Mouse (Mus musculus) lung, postnatal 36 days (tissue): ENCODE measurements around the gene Pdgfc.

Experiments
- DNase-seq: peaks from one replicate; pipeline ENCODE4 v3.0.0; 2022; ENCODE audit warnings: mixed read lengths

The Pdgfc gene

DNA sequence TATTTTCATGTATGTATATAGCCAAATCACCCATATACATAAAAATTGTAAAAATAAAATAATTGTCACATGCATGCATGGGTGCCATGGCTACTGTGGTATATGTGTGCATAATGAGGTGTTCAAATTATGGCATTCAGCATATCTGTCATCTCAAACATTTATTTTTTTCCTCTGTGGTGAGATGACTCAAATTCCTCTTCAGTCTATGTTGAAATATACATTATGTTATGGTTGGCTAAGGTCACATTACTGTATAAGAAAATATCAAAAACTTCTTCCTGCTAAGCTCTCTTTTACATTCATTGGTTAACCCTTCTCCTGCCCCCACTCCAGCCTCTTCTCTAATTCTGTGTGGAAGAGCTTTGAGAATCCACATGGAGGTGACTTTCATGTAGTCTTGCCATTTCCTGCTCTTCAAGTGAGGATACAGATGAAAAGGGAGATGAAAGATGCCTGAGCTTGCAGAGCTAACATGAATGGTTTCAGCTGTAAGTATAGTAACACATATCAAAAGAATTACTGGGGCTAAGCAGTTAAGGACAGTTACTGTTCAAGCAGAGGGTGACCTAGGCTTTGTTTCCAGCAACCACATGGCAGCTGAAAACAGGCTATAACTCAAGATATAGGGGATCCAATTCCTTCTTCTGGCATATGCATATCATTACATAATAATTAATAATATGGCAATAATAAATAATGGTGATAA lies 124.4 kb downstream of the Pdgfc start:
- DNase-seq: no peak

DNA sequence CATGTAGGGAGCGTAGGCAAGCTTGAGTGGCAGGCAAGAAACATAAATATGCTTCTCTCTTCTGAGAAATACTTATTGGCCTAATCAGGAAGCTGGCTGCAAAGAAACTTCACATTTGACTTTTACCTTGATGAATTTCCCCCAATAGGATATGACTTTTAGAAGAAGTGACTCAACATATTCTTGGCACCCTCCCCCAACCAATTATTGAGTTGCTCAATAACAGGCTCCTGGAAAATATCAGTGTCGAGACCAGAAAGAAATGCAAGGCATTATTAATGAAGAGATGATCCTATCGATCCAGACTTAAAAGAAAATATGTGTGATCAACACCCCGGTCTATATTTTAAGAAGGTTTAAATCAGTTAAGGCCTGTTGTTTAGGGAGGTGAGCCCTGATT lies 125.9 kb downstream of the Pdgfc start:
- DNase-seq: no peak

DNA sequence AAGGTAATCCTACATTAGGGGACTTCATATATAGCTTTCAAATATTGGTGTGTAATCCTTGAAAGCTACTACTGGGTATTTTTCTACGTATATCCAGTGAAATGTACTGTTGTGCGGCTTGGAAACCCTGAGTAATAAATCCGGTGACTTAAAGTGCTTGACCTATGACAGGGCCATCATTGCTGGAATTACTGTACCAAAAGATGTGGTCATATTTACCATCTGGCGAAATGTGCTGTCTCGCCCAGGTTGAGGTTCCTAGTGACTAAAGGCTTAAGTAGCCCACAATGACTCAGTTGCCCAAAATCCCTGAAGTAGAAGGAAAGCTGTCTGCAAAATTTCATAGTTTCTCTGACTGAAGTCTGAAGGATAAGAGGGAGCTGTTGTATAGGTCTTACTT lies 127.9 kb downstream of the Pdgfc start:
- DNase-seq: no peak

DNA sequence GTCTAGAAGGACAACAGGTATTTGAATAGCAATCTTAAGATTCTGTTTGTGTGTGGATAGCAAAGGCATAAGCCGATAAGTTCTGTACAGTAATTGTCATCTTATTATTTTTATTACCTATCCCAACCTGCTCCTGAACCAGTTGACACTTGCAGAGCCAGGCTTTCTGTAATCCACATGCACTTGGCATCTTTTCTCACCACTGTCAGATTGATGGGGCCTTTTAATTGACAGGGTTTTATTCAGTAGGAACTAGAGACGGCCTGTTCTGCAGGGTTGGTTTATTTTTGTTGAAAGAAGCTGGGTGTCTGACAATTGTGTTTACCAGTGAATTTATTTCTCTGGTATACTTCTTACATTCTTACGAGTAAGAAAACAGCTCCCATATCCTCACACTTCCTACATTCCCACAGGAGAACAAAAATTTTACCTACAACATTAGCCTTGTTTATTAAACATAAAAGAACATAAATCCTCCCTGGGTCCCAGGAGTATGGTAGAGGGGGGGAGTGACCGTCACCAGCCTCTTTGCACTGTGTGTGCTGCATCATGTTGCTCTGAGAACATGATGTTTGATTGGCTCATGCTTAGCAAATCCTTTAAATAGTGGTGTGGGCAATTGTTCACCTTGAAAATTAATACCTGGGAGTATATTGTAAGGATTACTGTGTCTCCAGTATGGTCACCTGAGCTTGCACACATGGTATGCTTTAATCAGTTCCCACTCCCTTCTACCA lies 134.0 kb downstream of the Pdgfc start:
- DNase-seq: no peak

DNA sequence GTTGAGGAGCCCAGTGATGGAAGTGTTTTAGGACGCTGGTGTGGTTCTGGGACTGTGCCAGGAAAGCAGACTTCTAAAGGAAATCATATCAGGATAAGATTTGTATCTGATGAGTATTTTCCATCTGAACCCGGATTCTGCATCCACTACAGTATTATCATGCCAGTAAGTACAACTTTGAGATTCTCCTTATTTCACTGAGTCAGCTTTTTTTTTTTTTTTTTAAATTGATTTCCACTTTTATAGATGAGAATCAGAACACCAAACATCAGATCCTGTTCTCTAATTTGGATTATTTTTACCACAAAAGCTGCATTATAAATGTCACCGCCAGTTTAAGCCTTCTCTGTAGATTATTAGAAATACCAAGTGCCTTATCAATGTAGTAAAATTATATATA lies 138.6 kb downstream of the Pdgfc start:
- no peak for DNase-seq

DNA sequence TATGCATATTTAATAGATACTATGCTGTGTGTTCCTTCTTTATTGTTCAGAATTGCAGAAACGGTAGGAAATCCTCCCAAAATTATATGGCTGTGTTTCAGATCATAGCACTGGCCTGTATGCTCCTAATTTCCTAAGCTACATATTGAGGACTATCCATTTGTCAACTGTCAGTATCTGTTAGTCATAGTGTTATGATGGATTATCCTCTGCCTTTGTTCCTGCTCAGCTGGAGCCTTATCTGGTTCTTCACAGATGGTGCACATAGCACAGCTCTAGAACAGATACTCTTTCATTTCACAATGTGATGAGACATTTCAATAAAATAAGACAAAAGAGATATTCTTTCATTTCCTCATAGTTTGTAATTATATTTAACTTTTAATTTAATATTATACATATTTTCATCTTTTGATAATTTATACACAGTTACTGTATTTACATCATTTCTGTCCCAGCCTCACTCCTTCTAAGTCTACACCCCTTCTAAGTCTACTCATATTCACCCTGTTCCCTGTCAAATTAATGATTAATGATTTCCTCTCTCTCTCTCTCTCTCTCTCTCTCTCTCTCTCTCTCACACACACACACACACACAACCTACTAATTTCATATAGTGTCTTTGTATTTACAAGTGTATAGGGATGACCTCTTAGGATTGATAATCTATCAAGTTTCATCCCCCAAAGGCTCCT lies 145.2 kb downstream of the Pdgfc start:
- DNase-seq: no peak

DNA sequence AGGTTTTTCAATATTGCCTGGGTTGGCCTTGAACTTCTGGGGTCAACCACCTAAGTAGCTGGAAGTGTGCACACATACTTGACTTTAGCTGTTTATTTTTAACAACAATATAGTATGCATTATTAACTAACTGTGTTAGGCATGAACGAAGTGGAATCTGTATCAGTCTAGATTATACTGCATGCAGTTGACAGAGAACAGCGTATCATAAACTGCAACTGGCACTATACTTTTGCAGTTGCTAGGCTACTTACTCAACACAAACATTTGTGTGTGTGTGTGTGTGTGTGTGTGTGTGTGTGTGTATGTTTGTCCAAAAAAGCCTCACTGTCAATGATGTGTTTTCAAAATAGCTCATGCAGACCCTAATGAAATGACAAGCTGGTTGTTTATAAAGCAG lies 160.7 kb downstream of the Pdgfc start:
- no peak for DNase-seq

DNA sequence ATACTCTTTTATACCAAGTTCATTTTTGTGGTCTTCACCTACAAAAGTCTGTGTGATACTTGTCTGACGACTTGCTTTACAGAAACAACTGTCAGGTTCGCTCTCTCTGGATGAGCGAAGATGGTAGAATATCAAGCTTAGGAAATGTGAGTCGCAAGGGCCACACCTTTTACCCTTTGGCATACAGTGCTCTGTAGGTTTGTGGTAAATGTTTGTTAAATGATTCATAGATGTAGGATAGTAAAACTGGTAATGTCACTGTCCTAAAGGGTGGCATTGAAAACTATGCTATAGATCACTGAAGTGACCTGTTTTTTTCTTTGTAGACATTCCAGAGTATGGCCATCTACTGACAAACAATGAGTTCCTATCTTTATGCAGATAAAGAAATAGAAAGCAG lies 161.4 kb downstream of the Pdgfc start:
- DNase-seq: no peak

DNA sequence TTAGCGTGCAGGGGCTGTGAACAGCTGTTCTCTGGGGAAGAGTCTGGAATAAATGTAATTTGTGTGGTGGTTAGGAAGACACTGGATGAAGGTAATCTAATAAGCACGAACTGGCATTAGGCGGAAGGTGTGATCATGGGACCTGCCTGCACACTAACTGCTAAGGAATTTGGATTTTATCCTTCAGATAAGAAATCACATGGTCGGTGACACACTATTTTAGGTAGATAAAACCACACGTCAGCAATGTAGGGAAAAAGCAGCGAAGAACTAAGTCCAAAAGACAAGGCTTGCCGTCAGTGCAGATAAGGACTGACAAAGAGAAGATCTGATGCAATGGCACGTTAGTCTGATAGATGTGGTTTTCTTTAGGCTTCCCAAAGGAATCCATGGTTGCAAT lies 164.4 kb downstream of the Pdgfc start:
- no peak for DNase-seq

DNA sequence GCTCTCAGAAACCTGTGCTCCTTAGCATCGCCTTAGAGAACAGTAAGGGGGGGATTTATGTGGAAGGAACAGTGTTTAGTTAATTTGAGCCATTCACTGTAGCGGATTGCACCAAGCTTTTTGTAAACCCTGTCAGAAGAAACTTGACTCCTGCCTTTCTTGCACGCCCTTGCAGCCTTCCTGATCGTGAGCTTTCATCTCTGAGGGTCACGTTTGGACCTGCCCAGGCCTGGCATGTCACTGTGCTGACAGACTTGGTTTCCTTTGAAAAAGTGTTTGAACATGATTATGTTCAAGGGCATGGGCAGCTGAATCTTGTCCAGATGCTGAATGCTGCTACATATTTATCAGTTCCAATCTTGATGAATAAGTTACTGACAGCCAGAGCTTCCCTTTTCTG lies 169.0 kb downstream of the Pdgfc start:
- DNase-seq: no peak

DNA sequence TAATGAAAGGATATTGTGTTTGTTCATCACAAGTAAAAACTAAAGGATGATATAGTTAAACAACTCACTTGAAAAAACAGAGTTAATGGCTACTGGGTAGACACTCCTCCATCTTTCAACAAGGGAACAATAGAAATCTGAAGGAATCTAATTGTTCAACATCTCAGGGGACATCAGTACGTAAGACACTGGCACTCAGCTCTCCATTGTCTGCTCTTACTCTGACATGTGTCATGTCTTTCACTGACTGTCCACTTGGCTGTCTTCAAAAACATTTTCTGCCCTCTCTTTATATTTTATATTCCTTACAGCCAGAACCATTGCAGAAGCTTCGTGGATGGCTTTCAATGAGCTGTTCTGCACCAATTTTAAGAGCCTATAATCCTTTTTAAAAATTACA lies 172.0 kb downstream of the Pdgfc start:
- DNase-seq: no peak

DNA sequence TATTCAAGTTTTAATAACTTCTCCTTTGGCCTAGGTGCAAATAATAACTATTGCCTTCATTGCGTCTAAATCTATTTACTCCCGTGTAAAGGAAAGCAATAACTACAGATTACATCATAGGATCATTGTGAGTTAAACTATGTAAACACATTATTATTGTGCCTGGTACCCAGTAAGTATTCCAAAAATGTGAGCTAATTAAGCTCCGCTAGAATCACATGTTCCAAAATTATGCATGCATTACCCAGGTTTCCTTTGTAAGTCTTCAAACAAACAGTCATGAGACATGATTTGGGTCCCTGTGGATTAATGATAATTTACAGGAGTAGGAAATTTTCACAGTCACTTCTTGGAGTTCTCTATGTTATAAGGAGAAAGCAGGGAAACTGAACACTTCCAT lies 174.9 kb downstream of the Pdgfc start:
- no peak for DNase-seq

DNA sequence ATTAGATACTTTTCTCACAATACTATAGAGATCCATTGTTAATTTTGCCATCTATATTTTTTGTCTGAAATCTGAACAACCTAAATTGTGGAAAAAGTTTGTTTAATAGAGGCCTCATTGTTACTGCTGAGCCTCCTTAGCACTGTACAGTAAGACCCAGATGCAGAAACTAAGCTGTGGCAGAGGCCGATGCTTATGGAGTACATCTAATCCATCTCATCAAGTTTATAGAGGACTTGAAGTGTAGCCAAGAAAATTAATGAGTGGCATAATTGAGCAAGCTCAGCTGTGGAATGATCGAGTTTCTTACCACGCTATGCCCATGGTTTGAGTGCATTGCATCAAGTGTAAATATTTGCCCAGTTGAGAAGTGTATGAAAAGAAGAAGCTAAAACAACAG lies 175.4 kb downstream of the Pdgfc start:
- no peak for DNase-seq

DNA sequence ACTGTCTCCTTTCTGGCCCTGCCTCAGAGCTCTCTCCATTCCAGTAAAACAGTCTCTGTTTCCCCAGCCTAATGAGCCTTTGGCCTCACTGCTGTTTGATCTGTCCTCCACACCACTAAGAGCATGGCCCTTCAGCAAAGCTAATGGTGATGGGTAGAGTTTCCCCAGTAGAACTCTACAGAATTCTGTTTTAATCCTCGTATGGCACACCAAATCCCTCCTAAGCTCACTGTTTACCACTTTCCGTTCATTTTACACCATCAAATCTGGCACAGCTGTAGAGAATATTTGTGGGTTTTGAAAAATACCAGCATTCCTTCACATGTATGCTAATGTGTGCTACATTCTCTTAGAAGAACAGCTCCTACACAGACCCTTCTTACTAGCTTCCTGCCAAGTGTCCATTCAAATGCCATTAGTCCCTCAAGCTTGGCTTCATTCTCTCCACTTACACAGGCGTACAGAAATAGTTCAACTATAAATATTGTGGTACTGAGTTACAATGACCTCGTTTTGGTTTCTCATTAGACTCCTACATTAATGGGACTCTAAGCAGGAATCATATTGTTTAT lies 179.4 kb downstream of the Pdgfc start:
- DNase-seq: no peak

DNA sequence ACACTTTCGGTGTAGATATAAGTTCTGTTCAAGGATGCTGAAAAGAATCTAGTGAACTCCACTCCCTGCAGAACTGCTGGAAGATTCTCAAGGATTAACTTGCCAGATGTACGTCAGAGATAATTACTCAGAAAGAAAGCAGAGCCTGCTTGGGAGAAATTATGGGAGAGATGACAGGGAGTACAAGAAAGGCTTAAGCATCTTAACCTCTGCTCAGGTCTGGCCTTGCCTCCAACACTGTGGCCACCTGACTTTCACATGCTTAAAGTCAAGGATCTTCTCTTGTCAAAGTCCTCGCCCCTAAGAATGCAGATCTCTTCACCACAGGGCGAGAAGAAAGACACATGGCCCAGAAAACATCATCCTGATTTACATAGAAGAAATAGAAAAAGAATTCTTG lies 185.5 kb downstream of the Pdgfc start:
- DNase-seq: no peak

DNA sequence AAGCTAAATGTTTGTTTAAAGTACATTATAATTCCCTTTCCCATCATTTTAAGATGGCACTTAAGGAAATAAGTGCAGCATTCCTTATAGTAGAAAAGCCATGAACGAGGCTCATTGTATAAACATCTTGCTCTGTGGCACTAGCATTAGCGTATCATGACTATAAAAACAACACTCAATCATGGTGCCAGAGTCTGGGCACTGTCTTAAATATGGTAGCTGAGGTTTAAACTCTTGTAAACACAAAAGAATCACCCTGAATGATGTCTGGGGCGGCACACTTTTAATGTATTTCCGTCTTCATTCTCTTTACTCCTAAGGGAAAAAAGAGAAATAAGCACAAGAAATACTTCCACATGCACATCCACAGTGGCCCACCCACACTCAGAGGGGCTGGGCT lies 192.1 kb downstream of the Pdgfc start:
- DNase-seq: no peak

DNA sequence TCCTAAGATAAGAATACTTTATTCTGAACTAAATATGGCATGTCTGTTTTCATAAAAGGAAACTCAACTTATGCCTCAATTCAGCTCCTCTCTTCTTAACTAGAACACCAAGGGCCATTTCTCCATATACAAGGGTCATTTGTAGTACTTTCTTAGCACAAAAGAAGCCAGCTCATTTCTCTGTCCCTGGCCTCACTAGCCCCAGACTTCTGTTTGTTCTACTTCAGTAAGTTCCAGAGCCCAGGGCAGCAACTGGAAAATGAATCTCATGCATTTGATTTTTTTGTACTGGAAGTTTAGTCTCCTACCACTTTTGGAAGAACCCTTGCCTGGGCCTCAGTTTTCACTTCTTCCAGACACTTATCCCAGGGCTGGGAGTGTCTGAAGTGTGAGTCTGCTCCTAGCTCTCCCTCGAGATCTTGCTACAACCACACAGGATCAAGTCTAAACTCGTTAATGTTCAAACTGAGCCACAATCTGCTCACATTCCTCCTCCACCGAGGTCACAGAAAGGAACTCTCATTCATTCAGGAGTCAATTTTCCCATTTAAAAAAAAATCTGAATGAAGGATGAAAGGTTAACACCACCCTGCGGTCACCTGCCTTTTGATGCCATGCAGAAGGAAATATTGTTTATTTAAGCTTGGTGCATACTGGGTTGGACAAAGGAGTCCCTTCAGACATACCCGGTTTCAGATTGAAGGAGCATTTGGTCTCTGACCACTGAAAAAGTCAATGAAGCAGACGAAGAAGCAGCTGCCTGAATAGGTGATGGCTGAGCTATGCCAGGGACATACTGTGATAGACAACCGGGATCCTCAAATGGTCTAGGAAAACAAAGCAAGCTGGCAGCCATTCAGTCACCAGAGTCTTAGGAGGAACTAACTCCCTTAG lies 206.7 kb downstream of the Pdgfc start:
- DNase-seq: no peak

DNA sequence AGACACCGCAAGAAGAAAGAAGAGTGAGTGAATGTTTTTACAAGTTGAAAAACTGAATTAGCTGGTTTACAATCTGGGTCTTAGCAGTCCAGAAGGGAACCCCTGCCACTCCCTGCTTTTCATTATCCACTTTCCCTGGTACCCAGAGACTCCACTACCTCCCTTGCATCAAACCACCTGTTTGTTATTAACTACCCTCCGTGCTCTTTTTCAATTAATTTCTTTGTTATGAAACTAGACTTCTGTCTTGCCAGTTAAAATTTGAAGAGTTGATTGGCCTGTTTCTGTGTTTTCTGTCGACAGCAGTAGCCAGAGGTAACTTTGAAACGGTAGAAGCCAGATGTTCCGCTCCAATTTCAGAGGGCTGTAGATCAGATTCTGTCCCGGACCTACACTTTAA lies 207.4 kb downstream of the Pdgfc start:
- no peak for DNase-seq

DNA sequence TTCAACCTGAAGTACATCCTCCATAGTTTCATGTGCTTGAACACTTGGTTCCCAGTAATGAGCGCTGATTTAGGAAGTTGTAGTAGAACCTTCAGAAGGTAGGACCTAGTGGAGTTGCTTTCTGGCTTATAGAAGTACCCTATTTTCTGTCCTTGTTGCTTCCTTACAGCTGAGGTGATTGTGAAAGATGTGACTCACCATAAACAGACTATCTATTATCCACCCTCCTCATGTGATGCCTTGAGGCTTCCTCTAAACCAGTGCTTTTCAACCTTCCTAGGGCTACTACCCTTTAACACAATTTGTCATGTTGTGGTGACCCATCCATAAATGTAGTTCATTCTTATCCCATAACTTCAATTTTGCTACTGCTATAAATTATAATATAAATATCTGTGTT lies 226.6 kb downstream of the Pdgfc start:
- DNase-seq: peak; percentile 5
